Mouse (Mus musculus) G1E (cell line): Measurements from ENCODE around the gene Ifne.

Source experiments
- CTCF ChIP-seq: IDR thresholded peaks from 2 replicates; pipeline ENCODE4 v1.5.1; 2012; ENCODE audit warnings: low read depth, low read length, inconsistent platforms, mixed read lengths
- GATA1 ChIP-seq: IDR thresholded peaks from 2 replicates; pipeline ENCODE4 v1.6.1; 2012; ENCODE audit warnings: borderline replicate concordance, low read length, inconsistent platforms, mixed read lengths
- GATA2 ChIP-seq: IDR thresholded peaks from 2 replicates; pipeline ENCODE4 v1.6.1; 2012; ENCODE audit warnings: low read depth, low read length, inconsistent platforms, borderline replicate concordance
- POLR2AphosphoS5 ChIP-seq: IDR thresholded peaks from 2 replicates; pipeline ENCODE4 v1.6.1; 2012; ENCODE audit warnings: low read depth, low read length, inconsistent platforms; ENCODE audit not compliant: insufficient replicate concordance
- TAL1 ChIP-seq: conservative IDR thresholded peaks from 2 replicates; pipeline ENCODE4 v1.6.1; 2012; ENCODE audit warnings: low read depth, low read length, inconsistent platforms, mixed read lengths

DNA sequence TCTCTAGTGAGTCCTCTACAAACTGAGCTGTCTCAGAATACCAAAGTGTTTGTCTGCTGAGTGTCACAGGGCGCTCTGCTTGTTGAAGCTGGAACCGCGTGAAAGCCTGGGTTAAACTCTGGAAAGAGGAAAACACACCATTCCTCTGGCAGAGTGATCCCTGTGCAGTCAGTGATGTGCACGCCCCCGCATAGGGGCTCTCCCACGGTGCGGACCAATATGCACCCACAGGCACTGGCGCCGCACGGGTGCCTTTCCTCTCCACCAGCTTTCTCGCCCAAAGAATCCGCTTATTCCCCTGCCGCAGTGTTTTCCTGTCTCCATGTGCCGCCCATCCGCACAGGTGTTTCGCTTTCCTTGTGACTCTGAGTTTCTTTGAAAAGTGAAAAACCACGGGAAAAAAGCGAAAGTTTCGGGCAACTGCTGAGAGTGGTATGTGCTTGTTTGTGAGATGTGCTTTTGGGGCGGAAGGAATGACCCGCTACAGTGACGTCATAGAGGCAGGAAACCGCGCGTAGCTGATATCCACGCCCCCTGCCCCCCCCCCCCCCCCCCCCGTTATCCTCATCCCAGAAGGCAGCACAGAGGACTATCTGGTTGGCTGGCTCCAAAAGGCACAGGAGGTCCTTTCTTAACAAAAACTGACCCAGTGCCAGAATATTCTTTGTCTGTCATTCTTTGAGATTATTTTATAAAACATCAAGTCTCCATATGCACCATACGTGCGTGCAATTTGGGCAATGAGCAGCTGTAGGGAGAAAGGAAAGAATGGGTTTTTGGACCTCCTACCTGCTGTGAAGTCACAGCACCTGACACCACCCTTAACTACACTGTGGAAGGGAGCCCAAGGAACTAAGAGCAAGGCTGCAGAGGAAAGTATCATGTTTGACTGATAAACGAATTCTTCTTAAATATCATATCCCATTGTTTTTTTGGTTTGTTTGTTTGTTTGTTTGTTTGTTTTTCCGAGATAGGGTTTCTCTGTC lies 11.8 kb downstream of the Ifne start:
- TF ChIP-seq GATA1 (no peak), CTCF (no peak), TAL1 (no peak), GATA2 (no peak), POLR2AphosphoS5 (no peak)
